Mouse (Mus musculus): Measurements from ENCODE around the gene Nkd1. TPM values are rescaled to one million over a fixed set of nuclear protein-coding genes. Genes with fewer than 3 reads are reported as not detected.

Nkd1 gene
- 10 to 100 TPM; 29.0 to 33.1 TPM for total RNA-seq (2021)
- long read RNA-seq, experiment 1, transcript Nkd1-201 (10 exons, 3,035 nt), result major isoform, 33 of 45 reads
- long read RNA-seq, experiment 1, partial matches to known transcripts, result 5 of 45 reads
- long read RNA-seq, experiment 1, other reads (novel, unspliced or antisense), result 7 of 45 reads
- long read RNA-seq, experiment 2, transcript Nkd1-201 (10 exons, 3,035 nt), result major isoform, 53 of 67 reads
- long read RNA-seq, experiment 2, partial matches to known transcripts, result 8 of 67 reads
- long read RNA-seq, experiment 2, other reads (novel, unspliced or antisense), result 6 of 67 reads

GRCm38 (mm10) chr8:88520985-88521527 lies at the start of gene Nkd1:
Gene Nkd1 (plus strand): TSS chr8:88521354.
- peak; percentile 87 to 88 for DNase-seq (ENCODE audit: low spot score in 2 of 2)

GRCm38 (mm10) chr8:88481290-88481689 lies 39.9 kb upstream of the Nkd1 start:
- no peak for DNase-seq (ENCODE audit: low spot score in 2 of 2)

DNA sequence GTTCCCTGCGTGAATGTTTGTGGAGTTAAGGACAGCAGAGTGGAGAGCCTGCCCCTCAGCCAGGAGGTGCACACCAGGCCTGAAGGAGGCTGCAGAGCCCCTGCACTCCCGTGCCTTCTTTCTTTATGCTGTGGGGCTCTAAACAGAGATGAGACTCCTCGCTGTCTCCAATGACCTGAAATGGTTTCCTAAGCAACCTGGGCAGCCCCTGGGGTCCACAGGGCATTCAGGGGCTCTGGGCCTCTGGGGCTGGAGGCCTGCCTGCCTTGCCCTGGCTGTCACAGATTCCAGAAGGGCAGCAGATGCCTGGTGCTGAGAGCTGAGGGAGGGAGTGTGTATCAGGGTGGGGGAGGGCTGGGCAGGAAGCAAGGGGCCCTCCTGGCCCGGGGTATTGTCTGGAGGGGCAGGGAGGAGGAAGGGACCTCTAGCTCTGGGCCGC lies 32.7 kb upstream of the Nkd1 start:
- no peak for DNase-seq (ENCODE audit: low spot score in 2 of 2)

- no peak for DNase-seq (ENCODE audit: low spot score in 2 of 2)
These were observed 27.1 kb upstream of the Nkd1 start for GRCm38 (mm10) chr8:88494076-88494475.

GRCm38 (mm10) chr8:88495071-88495805 lies 25.9 kb upstream of the Nkd1 start:
- DNase-seq (ENCODE audit: low spot score in 2 of 2), result no peak

GRCm38 (mm10) chr8:88502143-88502542 lies 19.0 kb upstream of the Nkd1 start:
- no peak for DNase-seq (ENCODE audit: low spot score in 2 of 2)

DNA sequence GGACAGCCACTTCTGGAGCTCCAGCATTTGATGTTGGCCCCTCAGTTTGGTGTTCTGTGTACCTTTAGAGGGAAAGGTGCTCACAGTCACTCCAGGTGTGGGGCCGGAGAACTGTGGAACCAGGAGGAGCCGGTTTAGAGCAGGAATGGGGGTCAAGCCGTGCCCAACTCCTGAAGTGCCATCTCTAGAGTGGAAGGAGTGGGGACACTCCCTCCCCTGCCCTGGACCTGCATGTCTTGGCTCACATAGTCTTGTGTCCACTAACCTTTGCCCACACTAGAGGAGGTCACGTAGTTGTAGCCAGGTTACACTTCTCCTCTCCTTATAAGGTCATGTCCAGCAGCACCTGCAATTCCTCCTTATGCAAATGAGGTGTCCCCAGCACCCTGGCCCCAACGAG lies 14.2 kb upstream of the Nkd1 start:
- DNase-seq (ENCODE audit: low spot score in 2 of 2), result no peak

GRCm38 (mm10) chr8:88511061-88511460 lies 10.1 kb upstream of the Nkd1 start:
- DNase-seq (ENCODE audit: low spot score in 2 of 2), result no peak

GRCm38 (mm10) chr8:88512094-88512794 lies 8.9 kb upstream of the Nkd1 start:
- DNase-seq (ENCODE audit: low spot score in 2 of 2), result no peak

GRCm38 (mm10) chr8:88518047-88518446 lies 3.1 kb upstream of the Nkd1 start:
- DNase-seq (ENCODE audit: low spot score in 2 of 2), result no peak

- DNase-seq (ENCODE audit: low spot score in 2 of 2), result no peak
These were observed 773 bp upstream of the Nkd1 start for GRCm38 (mm10) chr8:88520381-88520780.

- no peak for DNase-seq (ENCODE audit: low spot score in 2 of 2)
These were observed 624 bp downstream of the Nkd1 start for GRCm38 (mm10) chr8:88521541-88522414.

DNA sequence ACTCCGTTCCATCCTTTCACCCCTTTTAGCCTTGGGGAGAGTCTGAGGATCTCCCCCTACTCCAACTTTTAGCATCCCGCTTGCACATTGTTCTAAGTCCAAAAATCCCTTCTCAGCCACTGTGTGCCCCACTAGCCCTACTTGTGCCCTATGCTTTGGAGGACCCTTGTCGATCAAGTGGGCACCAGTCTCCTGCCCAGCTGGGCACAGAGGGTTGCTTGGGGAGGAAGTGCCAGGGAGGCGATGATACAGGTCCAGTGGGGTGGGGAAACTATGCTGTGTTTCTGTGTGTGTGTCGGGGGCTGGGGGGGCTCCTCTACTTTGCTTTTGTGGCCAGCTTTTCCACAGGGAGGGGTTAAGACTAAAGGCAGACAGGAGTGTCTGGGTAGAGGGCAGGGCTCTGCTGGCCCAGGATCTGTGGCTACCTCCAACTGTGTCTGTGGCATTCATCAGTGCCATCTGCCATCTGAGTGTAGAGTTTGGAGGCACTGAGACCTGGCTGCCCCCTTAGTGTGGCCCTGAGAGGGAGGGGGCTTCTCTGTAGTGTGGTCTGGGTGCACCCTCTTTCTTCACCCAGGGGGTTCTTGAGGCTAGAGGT lies 1.4 kb downstream of the Nkd1 start:
- DNase-seq (ENCODE audit: low spot score in 2 of 2), result no peak

- no peak for DNase-seq (ENCODE audit: low spot score in 2 of 2)
These were observed 2.5 kb downstream of the Nkd1 start for GRCm38 (mm10) chr8:88523621-88524020.

DNA sequence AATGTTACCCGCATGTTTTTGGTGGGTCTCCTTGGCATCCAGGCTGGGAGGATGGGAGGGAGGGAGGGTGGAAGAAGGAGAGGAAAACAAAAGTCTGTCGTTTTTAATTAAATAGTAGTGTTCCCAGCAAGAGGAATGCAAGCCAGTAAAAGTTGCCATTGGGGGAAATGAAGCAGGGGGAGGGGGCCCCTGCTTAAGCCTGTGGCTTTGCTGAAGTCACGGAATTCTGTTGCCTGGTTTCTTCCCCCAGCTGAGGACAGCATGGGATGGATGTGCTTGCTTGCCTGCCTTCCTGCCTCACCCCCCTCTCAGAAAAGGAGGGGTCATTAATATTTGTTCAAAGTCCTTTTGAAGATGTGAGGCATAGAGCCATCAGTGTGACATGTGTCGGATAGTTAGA lies 3.0 kb downstream of the Nkd1 start:
- no peak for DNase-seq (ENCODE audit: low spot score in 2 of 2)

DNA sequence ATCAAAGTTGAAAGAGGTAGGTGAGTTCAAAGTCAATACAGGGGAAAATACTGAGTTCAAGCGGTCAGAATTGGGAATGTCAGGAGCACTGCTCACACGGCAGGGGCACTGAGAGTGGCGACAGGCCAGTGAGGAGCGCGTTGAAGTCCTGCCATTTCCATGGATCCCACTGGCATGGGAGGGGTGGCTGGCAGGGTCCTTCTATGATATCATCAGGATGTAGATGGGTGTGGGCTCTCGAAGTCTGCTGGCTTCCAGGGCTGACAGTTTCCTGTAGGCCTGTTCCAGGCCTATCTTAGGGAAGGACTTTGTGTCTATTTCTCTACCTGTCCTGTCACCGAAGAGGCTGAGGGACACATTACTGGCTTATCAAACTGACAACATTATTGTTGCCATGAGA lies 3.7 kb downstream of the Nkd1 start:
- DNase-seq (ENCODE audit: low spot score in 2 of 2), result no peak

GRCm38 (mm10) chr8:88526296-88526695 lies 5.1 kb downstream of the Nkd1 start:
- no peak for DNase-seq (ENCODE audit: low spot score in 2 of 2)

GRCm38 (mm10) chr8:88528186-88528585 lies 7.0 kb downstream of the Nkd1 start:
- DNase-seq (ENCODE audit: low spot score in 2 of 2), result no peak

DNA sequence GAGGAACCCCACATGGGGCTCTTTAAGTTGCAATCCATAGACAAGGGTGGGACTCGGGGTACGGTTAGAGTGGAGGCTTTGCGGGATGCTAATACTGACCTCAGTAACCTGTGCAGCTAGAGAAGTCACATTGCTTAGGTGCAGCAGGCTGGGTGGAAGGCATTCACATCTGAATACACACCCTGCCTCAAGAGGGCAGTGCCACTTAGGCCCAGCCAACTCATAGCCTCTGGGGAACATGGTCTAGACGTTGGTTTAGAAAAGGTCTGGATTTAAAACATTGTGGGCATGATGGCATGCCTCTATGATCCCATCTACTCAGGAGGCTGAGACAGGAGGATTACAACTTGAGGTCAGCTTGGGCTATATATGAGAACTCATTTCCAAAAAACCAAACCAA lies 8.6 kb downstream of the Nkd1 start:
- no peak for DNase-seq (ENCODE audit: low spot score in 2 of 2)

DNA sequence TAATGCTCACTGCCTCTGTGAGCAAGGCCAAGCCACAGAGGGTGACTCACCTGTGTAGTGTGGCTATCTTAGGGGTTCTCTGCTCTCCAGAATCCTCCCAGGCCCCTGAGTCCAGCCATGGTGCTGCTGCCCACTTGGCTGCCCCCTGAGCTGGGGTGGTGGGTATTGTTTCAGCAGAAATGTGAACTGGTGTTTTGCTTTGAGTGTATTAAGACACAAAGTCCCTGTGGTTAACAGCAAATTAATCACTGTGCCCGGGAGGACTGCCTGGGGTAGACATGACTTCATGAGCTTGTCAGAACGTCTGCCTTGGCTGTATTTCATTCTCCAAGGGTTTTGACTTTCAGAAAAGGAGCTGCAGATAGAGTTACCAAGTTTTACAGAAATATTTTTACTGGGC lies 15.9 kb downstream of the Nkd1 start:
- DNase-seq (ENCODE audit: low spot score in 2 of 2), result no peak

All from adrenal gland, adult 18-20 months (tissue).